Mouse (Mus musculus) hindbrain, embryonic 11.5 days (tissue): ENCODE results near the gene Nicn1. TPM values are rescaled to one million over a fixed set of nuclear protein-coding genes. Genes with fewer than 3 reads are reported as not detected.

ENCODE experiments used
- ATAC-seq: fragments of 200-750 bp; cut with Nextera tagmentation; 2 replicates; pipeline ENCODE4 v1.8.0; 2017; ENCODE audit warnings: mild to moderate bottlenecking, moderate TSS enrichment, moderate library complexity; ENCODE audit not compliant: low FRiP score
- DNase-seq: peaks from one replicate; pipeline ENCODE4 v3.0.0-alpha.2; 2015; ENCODE audit warnings: low spot score
- H3K27ac ChIP-seq: fragments of 300-500 bp; sonication (generic); 2 replicates; pipeline ENCODE4 v1.5.1; 2014; ENCODE audit warnings: mild to moderate bottlenecking, low read depth, low read length
- H3K27me3 ChIP-seq: fragments of 300-500 bp; sonication (generic); 2 replicates; pipeline ENCODE4 v1.6.1; 2014; ENCODE audit warnings: mild to moderate bottlenecking, low read length, moderate library complexity, mixed read lengths; ENCODE audit not compliant: control insufficient read depth, insufficient read depth
- H3K36me3 ChIP-seq: fragments of 300-500 bp; sonication (generic); 2 replicates; pipeline ENCODE4 v1.6.1; 2014; ENCODE audit warnings: mild to moderate bottlenecking, low read length, moderate library complexity, mixed read lengths; ENCODE audit not compliant: control insufficient read depth, insufficient read depth
- H3K4me1 ChIP-seq: fragments of 300-500 bp; sonication (generic); replicated peaks from 2 replicates; pipeline ENCODE4 v1.6.1; 2014; ENCODE audit warnings: low read length, mixed read lengths; ENCODE audit not compliant: control insufficient read depth, insufficient read depth
- H3K4me2 ChIP-seq: fragments of 300-500 bp; sonication (generic); replicated peaks from 2 replicates; pipeline ENCODE4 v1.6.1; 2014; ENCODE audit warnings: mild to moderate bottlenecking, low read depth, low read length
- H3K4me3 ChIP-seq: fragments of 300-500 bp; sonication (generic); 2 replicates; pipeline ENCODE4 v1.5.1; 2014; ENCODE audit warnings: low read depth, low read length
- H3K9ac ChIP-seq: fragments of 300-500 bp; sonication (generic); 2 replicates; pipeline ENCODE4 v1.6.1; 2014; ENCODE audit warnings: low read depth, low read length
- H3K9me3 ChIP-seq: fragments of 300-500 bp; sonication (generic); 2 replicates; pipeline ENCODE4 v1.6.1; 2016; ENCODE audit warnings: low read length; ENCODE audit not compliant: control insufficient read depth
- WGBS: fragments of 180-500 bp; shearing (Covaris S2); extraction: QIAGEN DNeasy Blood & Tissue Kit; methylation state at CpG from one replicate; pipeline ENCODE4 v1.1.7; 2014; 5-methylcytosine and 5-hydroxymethylcytosine counted together
- polyA plus RNA-seq: library from polyadenylated mRNA; unstranded; fragments of >200 nt; fragmentation: Nextera tagmentation; extraction: Ambion mirVana; gene quantifications from 2 replicates; pipeline ENCODE4 v1.2.1, GENCODE M21; 2014

Gene Nicn1
- polyA plus RNA-seq, 1 experiment from 2014 or later, result 66.4 TPM

- H3K4me2 ChIP-seq, result peak overlapping the region; percentile 49
- H3K36me3 ChIP-seq, result no peaks in the 10 kb centered on the region
- no peaks in the 10 kb centered on the region for H3K9me3 ChIP-seq
- H3K27ac ChIP-seq, result peak overlapping the region; percentile 85
- H3K27me3 ChIP-seq, result no peaks in the 10 kb centered on the region
- WGBS, result 38% methylated on average over 6 of the region's 6 CpGs
- ATAC-seq, result peak; percentile 20; the same call in 1 of the 2 replicates
- DNase-seq, result peak; percentile 48
- peaks cover 11% of the 10 kb centered on the region; the same call in 1 of the 2 replicates for H3K4me1 ChIP-seq
- peak overlapping the region; percentile 81; the same call in 1 of the 2 replicates for H3K4me3 ChIP-seq
- H3K9ac ChIP-seq, result peak overlapping the region; percentile 95
Measured at GRCm38 (mm10) chr9:108338551-108338885, 48.3 kb downstream of the Nicn1 start.

- Histone ChIP-seq H3K36me3 (no peaks in the 10 kb centered on the region), H3K27me3 (no peaks in the 10 kb centered on the region), H3K4me3 (peak within 1 kb of the TSS; percentile 81), H3K9me3 (no peaks in the 10 kb centered on the region), H3K4me2 (peak within 1 kb of the TSS; percentile 49), H3K9ac (peak within 1 kb of the TSS; percentile 95), H3K4me1 (peaks cover 11% of the 10 kb centered on the region; the same call in 1 of the 2 replicates), H3K27ac (peak within 1 kb of the TSS; percentile 85)
- peak; percentile 92 for DNase-seq
- ATAC-seq, result peak; percentile 96
- WGBS, result 1% methylated on average over 49 of the region's 49 CpGs
Measured at GRCm38 (mm10) chr9:108338886-108339781, 48.9 kb downstream of the Nicn1 start, which contains the start of gene Gpx1. Gene Gpx1 (plus strand): TSS chr9:108338903.

DNA sequence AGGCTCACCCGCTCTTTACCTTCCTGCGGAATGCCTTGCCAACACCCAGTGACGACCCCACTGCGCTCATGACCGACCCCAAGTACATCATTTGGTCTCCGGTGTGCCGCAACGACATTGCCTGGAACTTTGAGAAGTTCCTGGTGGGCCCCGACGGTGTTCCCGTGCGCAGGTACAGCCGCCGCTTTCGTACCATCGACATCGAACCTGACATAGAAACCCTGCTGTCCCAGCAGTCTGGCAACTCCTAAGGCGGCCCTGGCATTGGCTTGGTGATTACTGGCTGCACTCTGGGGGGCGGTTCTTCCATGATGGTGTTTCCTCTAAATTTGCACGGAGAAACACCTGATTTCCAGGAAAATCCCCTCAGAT, 49.6 kb downstream of the Nicn1 start:
- Histone ChIP-seq H3K9me3 (no peaks in the 10 kb centered on the region), H3K4me2 (peak overlapping the region; percentile 49), H3K9ac (peak overlapping the region; percentile 95), H3K27me3 (no peaks in the 10 kb centered on the region), H3K4me1 (peaks cover 11% of the 10 kb centered on the region; the same call in 1 of the 2 replicates), H3K27ac (no peak overlapping the region), H3K36me3 (no peaks in the 10 kb centered on the region), H3K4me3 (peak overlapping the region; percentile 81)
- 17% methylated on average over 20 of the region's 20 CpGs for WGBS
- no peak for DNase-seq
- no peak for ATAC-seq

GRCm38 (mm10) chr9:108340258-108341138, 50.3 kb downstream of the Nicn1 start:
- Histone ChIP-seq H3K9me3 (no peaks in the 10 kb centered on the region), H3K4me1 (peaks cover 11% of the 10 kb centered on the region; the same call in 1 of the 2 replicates), H3K4me2 (peak overlapping the region; percentile 49), H3K36me3 (no peaks in the 10 kb centered on the region), H3K9ac (peak overlapping the region; percentile 95), H3K4me3 (peak overlapping the region; percentile 81), H3K27me3 (no peaks in the 10 kb centered on the region), H3K27ac (0 out of 2 replicates have a peak overlapping the region, but pooled peaks have one; percentile 30)
- DNase-seq (no peak), ATAC-seq (no peak)
- 73% methylated on average over 10 of the region's 10 CpGs for WGBS

DNA sequence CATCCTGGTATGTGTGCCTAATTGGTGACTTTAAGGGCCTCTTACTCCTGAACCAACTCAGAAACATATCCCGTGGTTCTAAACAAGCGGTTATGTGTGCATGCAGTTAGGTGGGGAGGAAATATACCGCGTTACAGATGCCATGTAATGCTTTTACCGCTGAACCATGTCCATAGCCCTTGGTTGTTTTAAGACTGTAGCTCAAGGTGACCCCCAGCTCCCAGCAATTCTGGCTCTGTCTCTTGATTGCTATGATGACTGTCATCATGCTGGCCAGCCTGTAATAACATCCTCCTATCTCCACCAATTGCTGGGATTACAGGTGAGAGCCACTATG, 50.9 kb downstream of the Nicn1 start:
- no peaks in the 10 kb centered on the region for H3K36me3 ChIP-seq
- no peak overlapping the region for H3K27ac ChIP-seq
- no peak overlapping the region for H3K4me3 ChIP-seq
- 0 out of 2 replicates have a peak overlapping the region, but pooled peaks have one; percentile 3 for H3K4me2 ChIP-seq
- no peak overlapping the region for H3K9ac ChIP-seq
- H3K4me1 ChIP-seq, result peaks cover 11% of the 10 kb centered on the region; the same call in 1 of the 2 replicates
- ATAC-seq (no peak), DNase-seq (no peak)
- no peaks in the 10 kb centered on the region for H3K27me3 ChIP-seq
- WGBS, result 93% methylated on average over 5 of the region's 5 CpGs
- H3K9me3 ChIP-seq, result no peaks in the 10 kb centered on the region

GRCm38 (mm10) chr9:108341801-108342200, 51.6 kb downstream of the Nicn1 start:
- H3K9me3 ChIP-seq, result no peaks in the 10 kb centered on the region
- H3K27ac ChIP-seq, result no peak overlapping the region
- H3K27me3 ChIP-seq, result no peaks in the 10 kb centered on the region
- ATAC-seq, result no peak
- H3K4me2 ChIP-seq, result no peak overlapping the region
- H3K4me3 ChIP-seq, result no peak overlapping the region
- H3K36me3 ChIP-seq, result no peaks in the 10 kb centered on the region
- H3K4me1 ChIP-seq, result peaks cover 11% of the 10 kb centered on the region; the same call in 1 of the 2 replicates
- H3K9ac ChIP-seq, result no peak overlapping the region
- no peak for DNase-seq

- H3K4me2 ChIP-seq, result no peak overlapping the region
- H3K27me3 ChIP-seq, result no peaks in the 10 kb centered on the region
- H3K9ac ChIP-seq, result no peak overlapping the region
- peaks cover 11% of the 10 kb centered on the region; the same call in 1 of the 2 replicates for H3K4me1 ChIP-seq
- ATAC-seq (no peak), DNase-seq (no peak)
- H3K9me3 ChIP-seq, result no peaks in the 10 kb centered on the region
- 59% methylated on average over 5 of the region's 5 CpGs for WGBS
- no peaks in the 10 kb centered on the region for H3K36me3 ChIP-seq
- no peak overlapping the region for H3K27ac ChIP-seq
- no peak overlapping the region for H3K4me3 ChIP-seq
Measured at GRCm38 (mm10) chr9:108342301-108342831, 52.1 kb downstream of the Nicn1 start.

- no peak overlapping the region for H3K9ac ChIP-seq
- H3K4me3 ChIP-seq, result no peak overlapping the region
- no peak overlapping the region for H3K27ac ChIP-seq
- no peak for DNase-seq
- 84% methylated on average over 3 of the region's 3 CpGs for WGBS
- no peaks in the 10 kb centered on the region for H3K9me3 ChIP-seq
- H3K36me3 ChIP-seq, result no peaks in the 10 kb centered on the region
- peaks cover 10% of the 10 kb centered on the region; the same call in 1 of the 2 replicates for H3K4me1 ChIP-seq
- H3K4me2 ChIP-seq, result no peak overlapping the region
- H3K27me3 ChIP-seq, result no peaks in the 10 kb centered on the region
- no peak for ATAC-seq
Measured at GRCm38 (mm10) chr9:108343331-108343730, 53.1 kb downstream of the Nicn1 start.
